Mouse (Mus musculus) liver, embryonic 12.5 days (tissue): ENCODE data around the gene Iqgap2. TPM values are rescaled to one million over a fixed set of nuclear protein-coding genes. Genes with fewer than 3 reads are reported as not detected.

Experiments used
- ATAC-seq: fragments of 200-750 bp; cut with Nextera tagmentation; 2 replicates; pipeline ENCODE4 v1.8.0; 2017; ENCODE audit warnings: moderate number of reproducible peaks, mild to moderate bottlenecking, moderate library complexity
- H3K27ac ChIP-seq: fragments of 300-500 bp; sonication (generic); 2 replicates; pipeline ENCODE4 v1.5.1; 2016; ENCODE audit warnings: mild to moderate bottlenecking
- H3K27me3 ChIP-seq: fragments of 300-500 bp; sonication (generic); replicated peaks from 2 replicates; pipeline ENCODE4 v1.6.1; 2016; ENCODE audit warnings: mild to moderate bottlenecking, moderate library complexity
- H3K36me3 ChIP-seq: fragments of 300-500 bp; sonication (generic); 2 replicates; pipeline ENCODE4 v1.6.1; 2016; ENCODE audit warnings: mild to moderate bottlenecking, moderate library complexity
- H3K4me1 ChIP-seq: fragments of 300-500 bp; sonication (generic); 2 replicates; pipeline ENCODE4 v1.6.1; 2016
- H3K4me2 ChIP-seq: fragments of 300-500 bp; sonication (generic); 2 replicates; pipeline ENCODE4 v1.6.1; 2016; ENCODE audit warnings: mild to moderate bottlenecking, moderate library complexity
- H3K4me3 ChIP-seq: fragments of 300-500 bp; sonication (generic); 2 replicates; pipeline ENCODE4 v1.5.1; 2016; ENCODE audit warnings: mild to moderate bottlenecking, moderate library complexity
- H3K9ac ChIP-seq: fragments of 300-500 bp; sonication (generic); 2 replicates; pipeline ENCODE4 v1.6.1; 2016; ENCODE audit warnings: mild to moderate bottlenecking, moderate library complexity
- H3K9me3 ChIP-seq: fragments of 300-500 bp; sonication (generic); replicated peaks from 2 replicates; pipeline ENCODE4 v1.6.1; 2016; ENCODE audit warnings: mild to moderate bottlenecking, moderate library complexity
- WGBS: fragments of 180-500 bp; shearing (Covaris S2); methylation state at CpG from one replicate; pipeline ENCODE4 v1.1.7; 2016; ENCODE audit not compliant: insufficient replicate concordance; 5-methylcytosine and 5-hydroxymethylcytosine counted together
- polyA plus RNA-seq: library from polyadenylated mRNA; unstranded; fragments of >200 nt; fragmentation: Nextera tagmentation; extraction: Ambion mirVana; gene quantifications from 2 replicates; pipeline ENCODE4 v1.2.1, GENCODE M21; 2016

The Iqgap2 gene
- polyA plus RNA-seq, 1 experiment from 2014 or later, result 14.7 TPM

DNA sequence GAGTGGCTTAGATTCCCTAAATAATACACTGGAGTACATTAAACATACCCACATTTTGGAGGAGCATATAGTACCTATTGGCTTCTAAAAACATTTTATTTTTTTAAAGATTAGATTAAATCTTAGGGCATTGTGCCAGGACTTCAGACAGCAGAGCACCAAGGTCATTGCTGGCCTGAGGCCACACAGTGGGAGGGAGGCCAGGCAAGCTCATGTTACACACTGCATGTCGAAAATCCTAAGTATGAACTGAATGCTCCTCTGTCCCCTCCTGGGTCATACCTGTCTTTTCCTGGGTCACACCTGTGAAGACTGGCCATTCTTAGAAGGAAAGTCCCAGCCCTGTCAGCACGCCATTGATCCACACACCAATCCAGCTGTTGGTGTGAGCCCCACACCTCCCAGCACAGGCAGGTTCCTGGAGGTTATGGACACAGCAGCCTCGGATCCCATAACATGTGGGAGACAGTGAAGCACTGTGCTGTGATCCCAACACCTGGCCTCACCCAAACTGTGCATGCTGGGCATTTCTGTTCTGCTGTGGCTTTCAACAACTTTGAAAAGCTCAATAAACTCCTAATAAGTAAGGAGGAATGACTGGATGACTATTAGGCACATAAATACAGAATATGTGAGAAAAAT, 127.7 kb downstream of the Iqgap2 start:
- 0 out of 2 replicates have a peak, but pooled peaks have one; percentile 13 for ATAC-seq
- H3K4me3 ChIP-seq, result no peak overlapping the region
- H3K4me2 ChIP-seq, result no peak overlapping the region
- WGBS, result 59% methylated on average over 3 of the region's 3 CpGs
- H3K27me3 ChIP-seq, result no peaks in the 10 kb centered on the region
- H3K36me3 ChIP-seq, result no peaks in the 10 kb centered on the region
- H3K9ac ChIP-seq, result no peak overlapping the region
- H3K4me1 ChIP-seq, result peaks cover 9% of the 10 kb centered on the region
- no peaks in the 10 kb centered on the region for H3K9me3 ChIP-seq
- no peak overlapping the region for H3K27ac ChIP-seq

DNA sequence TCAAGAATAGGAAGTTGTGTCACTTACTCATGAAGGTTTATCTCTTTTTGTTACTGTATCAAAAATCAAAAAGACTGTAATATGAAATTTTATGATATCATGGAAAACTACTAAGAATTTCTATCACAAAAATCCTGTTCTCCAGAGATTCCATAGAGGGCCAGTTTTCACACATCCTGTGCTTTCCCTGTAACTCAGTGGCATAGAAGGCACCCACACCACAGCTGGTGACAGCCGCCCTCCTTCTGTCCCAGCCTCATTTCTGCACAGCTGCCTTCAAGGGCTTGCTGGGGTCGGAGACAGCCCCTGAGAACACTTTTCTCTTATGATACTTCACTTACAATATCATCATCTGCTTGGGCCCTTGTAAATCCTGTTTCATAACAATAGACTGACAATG, 131.9 kb downstream of the Iqgap2 start:
- ATAC-seq, result no peak
- H3K9ac ChIP-seq, result no peak overlapping the region
- no peaks in the 10 kb centered on the region for H3K27me3 ChIP-seq
- no peak overlapping the region for H3K4me2 ChIP-seq
- H3K36me3 ChIP-seq, result peaks cover 6% of the 10 kb centered on the region
- H3K9me3 ChIP-seq, result no peaks in the 10 kb centered on the region
- 76% methylated on average over 2 of the region's 2 CpGs for WGBS
- H3K4me1 ChIP-seq, result peaks cover 4% of the 10 kb centered on the region
- H3K27ac ChIP-seq, result no peak overlapping the region
- no peak overlapping the region for H3K4me3 ChIP-seq

DNA sequence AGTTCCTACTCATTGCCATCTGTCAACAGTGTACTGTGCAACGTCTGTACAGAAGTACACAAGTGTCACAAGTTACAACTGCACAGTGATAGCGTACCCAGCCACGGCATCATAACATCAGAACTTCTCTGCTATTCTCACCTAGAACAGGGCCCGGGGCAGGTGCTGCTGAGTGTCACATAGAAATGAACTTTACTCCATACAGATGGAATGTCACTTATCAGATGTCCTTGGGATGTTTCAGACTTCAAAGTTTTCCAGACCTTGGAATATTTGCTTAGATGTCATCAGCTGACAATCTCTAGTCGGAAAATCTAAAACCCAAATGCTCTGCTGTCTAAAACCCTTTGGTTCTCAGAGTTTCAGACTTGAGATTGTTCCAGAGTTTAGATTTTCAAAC, 137.4 kb downstream of the Iqgap2 start:
- ATAC-seq, result no peak
- no peak overlapping the region for H3K4me2 ChIP-seq
- H3K4me1 ChIP-seq, result peaks cover 4% of the 10 kb centered on the region; the same call in 1 of the 2 replicates
- H3K9ac ChIP-seq, result no peak overlapping the region
- H3K9me3 ChIP-seq, result no peaks in the 10 kb centered on the region
- WGBS, result 73% methylated on average over 5 of the region's 5 CpGs
- H3K4me3 ChIP-seq, result no peak overlapping the region
- no peaks in the 10 kb centered on the region for H3K27me3 ChIP-seq
- H3K36me3 ChIP-seq, result peaks cover 6% of the 10 kb centered on the region
- no peak overlapping the region for H3K27ac ChIP-seq

DNA sequence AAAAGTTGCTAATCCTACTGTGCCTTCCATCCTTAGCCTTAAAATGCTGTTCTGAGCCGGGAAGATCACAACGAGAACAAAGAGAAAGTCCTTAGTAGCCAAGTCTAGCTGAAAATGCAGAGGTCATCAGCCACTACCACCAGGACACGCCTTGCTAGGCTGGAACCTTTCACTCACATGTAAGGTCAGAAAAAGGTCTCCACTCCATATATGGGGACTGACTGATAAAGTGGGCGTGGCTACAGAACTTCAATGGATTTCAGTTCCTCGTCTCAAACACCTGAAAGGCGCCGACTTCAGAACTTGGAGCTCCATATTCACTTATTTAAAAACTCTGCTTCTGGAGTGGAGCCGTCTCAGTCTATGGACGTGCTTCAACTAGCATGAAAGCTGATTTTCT, 139.3 kb downstream of the Iqgap2 start:
- peaks cover 6% of the 10 kb centered on the region for H3K36me3 ChIP-seq
- H3K9me3 ChIP-seq, result no peaks in the 10 kb centered on the region
- H3K27me3 ChIP-seq, result no peaks in the 10 kb centered on the region
- H3K27ac ChIP-seq, result no peak overlapping the region
- ATAC-seq, result no peak
- WGBS, result 67% methylated on average over 9 of the region's 9 CpGs
- no peak overlapping the region for H3K9ac ChIP-seq
- H3K4me1 ChIP-seq, result peaks cover 4% of the 10 kb centered on the region; the same call in 1 of the 2 replicates
- no peak overlapping the region for H3K4me3 ChIP-seq
- H3K4me2 ChIP-seq, result no peak overlapping the region

DNA sequence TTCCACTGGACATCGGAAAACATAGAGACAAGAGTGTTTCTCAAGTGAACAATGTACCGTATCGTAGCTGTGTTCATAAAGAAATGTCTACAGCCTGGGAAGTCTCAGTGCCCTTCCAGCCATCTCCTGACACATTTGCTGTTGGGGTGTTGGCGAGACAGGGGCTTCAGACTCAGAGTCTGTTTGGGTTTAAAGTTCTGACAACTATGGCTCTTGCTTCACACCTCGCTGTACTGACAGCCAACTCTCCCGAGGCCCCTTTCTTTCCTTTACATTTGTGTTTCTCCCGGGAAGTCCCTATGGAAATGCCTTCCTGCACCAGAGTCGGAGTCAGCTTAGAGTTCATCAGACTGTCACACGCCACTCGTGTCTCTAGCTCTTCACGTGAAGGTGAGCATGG, 144.2 kb downstream of the Iqgap2 start:
- no peak overlapping the region for H3K27ac ChIP-seq
- WGBS, result 75% methylated on average over 11 of the region's 11 CpGs
- no peak for ATAC-seq
- no peaks in the 10 kb centered on the region for H3K9me3 ChIP-seq
- H3K4me3 ChIP-seq, result no peak overlapping the region
- H3K4me1 ChIP-seq, result peaks cover 4% of the 10 kb centered on the region
- H3K9ac ChIP-seq, result no peak overlapping the region
- H3K4me2 ChIP-seq, result no peak overlapping the region
- no peaks in the 10 kb centered on the region for H3K36me3 ChIP-seq
- H3K27me3 ChIP-seq, result no peaks in the 10 kb centered on the region

DNA sequence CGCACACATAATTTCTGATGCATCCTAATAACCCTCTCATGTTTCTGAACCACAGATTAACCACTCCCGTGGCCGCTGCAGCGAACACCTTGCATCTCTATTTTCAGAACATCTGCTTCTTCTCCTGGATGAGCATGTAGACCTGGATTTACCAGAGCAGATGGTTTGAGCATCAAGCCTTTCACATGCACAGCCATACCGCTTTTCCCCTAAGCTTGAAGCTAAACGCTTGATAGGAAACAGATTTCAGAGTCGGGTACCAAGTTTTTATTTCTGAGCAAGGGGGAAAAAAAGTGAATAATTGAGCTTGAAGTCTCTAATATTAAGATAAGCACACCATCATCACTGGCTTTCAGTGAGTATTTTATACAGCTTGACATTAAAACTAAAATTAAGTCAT, 144.6 kb downstream of the Iqgap2 start:
- no peak overlapping the region for H3K4me2 ChIP-seq
- no peak overlapping the region for H3K4me3 ChIP-seq
- WGBS, result 75% methylated on average over 7 of the region's 7 CpGs
- ATAC-seq, result no peak
- no peaks in the 10 kb centered on the region for H3K9me3 ChIP-seq
- H3K27ac ChIP-seq, result no peak overlapping the region
- H3K36me3 ChIP-seq, result no peaks in the 10 kb centered on the region
- no peak overlapping the region for H3K9ac ChIP-seq
- no peaks in the 10 kb centered on the region for H3K27me3 ChIP-seq
- H3K4me1 ChIP-seq, result peaks cover 1% of the 10 kb centered on the region

DNA sequence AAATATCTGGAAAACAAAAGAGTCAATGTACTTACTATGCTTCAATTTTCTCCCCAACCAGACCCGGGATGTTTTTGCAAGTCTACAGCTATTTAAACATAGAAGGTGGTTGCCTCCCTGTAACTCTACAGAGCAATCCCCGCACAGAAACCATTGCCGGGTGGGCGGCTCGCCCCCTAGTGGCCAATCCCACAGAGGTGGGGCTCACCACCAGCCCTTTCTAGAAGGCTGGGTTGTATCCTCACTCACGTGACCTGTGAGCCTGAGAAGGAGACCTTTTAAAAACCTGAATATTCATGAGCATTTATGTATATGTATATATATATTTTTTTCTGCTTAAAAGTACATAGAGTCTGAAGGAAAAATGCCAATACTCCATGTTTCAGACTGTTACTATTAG, 145.2 kb downstream of the Iqgap2 start:
- H3K4me2 ChIP-seq, result no peak overlapping the region
- H3K27ac ChIP-seq, result no peak overlapping the region
- no peaks in the 10 kb centered on the region for H3K27me3 ChIP-seq
- 12% methylated on average over 6 of the region's 6 CpGs for WGBS
- no peak overlapping the region for H3K4me3 ChIP-seq
- ATAC-seq, result peak; percentile 70; the same call in 1 of the 2 replicates
- H3K9me3 ChIP-seq, result no peaks in the 10 kb centered on the region
- H3K36me3 ChIP-seq, result no peaks in the 10 kb centered on the region
- H3K4me1 ChIP-seq, result no peaks in the 10 kb centered on the region; the same call in 1 of the 2 replicates
- H3K9ac ChIP-seq, result no peak overlapping the region

DNA sequence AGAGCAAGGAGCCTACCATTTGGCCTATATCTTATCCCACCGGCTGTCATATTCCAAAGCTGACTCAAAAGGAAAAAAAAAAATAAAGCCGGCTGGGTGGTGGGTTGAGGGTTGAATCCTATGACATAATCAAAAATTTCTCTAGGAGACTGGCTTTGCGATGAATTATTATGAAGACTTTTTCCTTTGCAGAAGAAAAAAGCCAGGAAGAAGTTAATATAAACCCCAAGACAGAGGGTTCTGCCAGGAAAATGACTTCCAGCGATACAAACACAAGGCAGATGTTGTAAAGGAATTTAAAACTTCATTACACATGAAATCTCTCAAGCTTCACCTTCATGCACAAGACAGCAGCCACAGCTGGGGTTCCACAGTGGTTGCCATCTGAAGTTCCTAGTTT, 146.3 kb downstream of the Iqgap2 start:
- no peaks in the 10 kb centered on the region for H3K27me3 ChIP-seq
- no peak overlapping the region for H3K9ac ChIP-seq
- no peak overlapping the region for H3K27ac ChIP-seq
- no peaks in the 10 kb centered on the region for H3K36me3 ChIP-seq
- WGBS, result 81% methylated on average over 4 of the region's 4 CpGs
- no peak for ATAC-seq
- no peaks in the 10 kb centered on the region for H3K9me3 ChIP-seq
- H3K4me2 ChIP-seq, result no peak overlapping the region
- H3K4me3 ChIP-seq, result no peak overlapping the region
- no peaks in the 10 kb centered on the region; the same call in 1 of the 2 replicates for H3K4me1 ChIP-seq

DNA sequence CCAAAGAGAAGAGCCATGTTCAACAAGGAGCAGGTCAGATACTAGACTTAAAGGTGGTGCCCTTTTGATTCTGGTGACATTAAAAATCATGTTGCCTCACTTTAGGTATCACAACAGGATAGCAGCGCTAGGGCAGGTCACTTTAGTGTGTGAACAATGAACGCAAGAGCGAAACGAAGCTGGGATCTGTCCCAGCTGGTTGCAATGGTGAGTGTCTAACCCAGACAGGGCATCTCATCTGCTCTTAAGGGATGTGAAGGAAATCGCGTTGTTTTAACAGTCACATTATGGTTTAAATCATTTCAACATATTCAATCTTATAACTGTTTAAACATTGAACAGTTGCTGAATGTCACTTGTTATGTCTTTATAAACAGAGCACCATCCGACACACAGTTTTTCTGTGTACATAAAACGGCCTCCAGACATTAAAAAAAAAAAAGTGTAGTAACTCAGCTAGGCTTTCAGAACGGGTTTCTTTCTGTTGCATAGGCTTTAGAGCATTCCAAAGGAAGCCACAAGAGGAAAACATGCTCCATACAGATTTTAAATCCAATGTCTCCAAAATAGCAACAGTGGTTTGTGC, 148.7 kb downstream of the Iqgap2 start:
- no peak overlapping the region for H3K9ac ChIP-seq
- ATAC-seq, result no peak
- no peaks in the 10 kb centered on the region for H3K36me3 ChIP-seq
- H3K27me3 ChIP-seq, result no peaks in the 10 kb centered on the region
- H3K9me3 ChIP-seq, result no peaks in the 10 kb centered on the region
- H3K27ac ChIP-seq, result no peak overlapping the region
- H3K4me3 ChIP-seq, result no peak overlapping the region
- H3K4me2 ChIP-seq, result no peak overlapping the region
- H3K4me1 ChIP-seq, result no peaks in the 10 kb centered on the region; the same call in 1 of the 2 replicates
- 78% methylated on average over 9 of the region's 9 CpGs for WGBS

DNA sequence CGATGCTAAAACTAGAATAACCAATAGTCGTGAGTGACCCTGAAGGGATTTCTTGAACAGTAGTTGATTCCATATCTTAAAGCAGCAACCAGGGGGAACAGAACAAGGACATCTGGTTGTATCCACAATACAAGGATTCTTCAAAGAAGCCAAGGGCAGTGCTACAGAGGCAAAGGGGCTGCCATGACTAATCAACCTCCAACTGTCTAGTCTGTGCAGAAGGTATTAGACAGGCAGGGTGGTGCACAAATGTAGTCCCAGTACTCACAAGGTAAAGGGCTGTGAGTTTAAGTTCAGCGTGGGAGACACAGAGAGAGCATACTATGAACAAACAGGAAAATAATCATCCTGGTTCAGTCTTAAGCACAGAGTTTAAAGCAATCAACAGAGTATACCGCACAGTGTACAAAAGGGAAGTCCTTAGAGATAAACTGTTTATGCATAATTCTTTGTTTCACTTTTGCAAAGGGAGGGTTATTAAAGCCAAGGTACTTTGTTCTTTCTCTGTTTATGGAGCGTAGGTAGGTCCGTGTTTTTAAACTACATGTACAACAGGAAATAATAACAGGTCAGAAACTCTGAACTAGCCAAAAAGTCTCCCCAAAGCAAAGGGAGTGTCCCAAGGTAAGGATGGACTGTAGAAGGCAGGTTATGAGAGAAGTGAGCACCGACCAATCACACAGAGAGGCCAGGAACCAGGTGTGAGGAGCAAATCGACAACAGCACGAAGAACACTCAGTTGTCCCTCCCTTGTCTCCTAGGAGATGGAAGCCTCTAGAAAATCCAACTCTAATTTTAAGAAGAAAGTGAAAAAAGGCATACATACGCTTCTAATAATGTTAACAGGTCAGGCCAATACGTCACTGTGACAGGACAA, 149.7 kb downstream of the Iqgap2 start:
- 79% methylated on average over 11 of the region's 11 CpGs for WGBS
- Histone ChIP-seq H3K9me3 (no peaks in the 10 kb centered on the region), H3K27me3 (no peaks in the 10 kb centered on the region), H3K4me1 (no peaks in the 10 kb centered on the region; the same call in 1 of the 2 replicates), H3K4me3 (no peak overlapping the region), H3K27ac (no peak overlapping the region), H3K9ac (no peak overlapping the region), H3K36me3 (no peaks in the 10 kb centered on the region), H3K4me2 (no peak overlapping the region)
- no peak for ATAC-seq

DNA sequence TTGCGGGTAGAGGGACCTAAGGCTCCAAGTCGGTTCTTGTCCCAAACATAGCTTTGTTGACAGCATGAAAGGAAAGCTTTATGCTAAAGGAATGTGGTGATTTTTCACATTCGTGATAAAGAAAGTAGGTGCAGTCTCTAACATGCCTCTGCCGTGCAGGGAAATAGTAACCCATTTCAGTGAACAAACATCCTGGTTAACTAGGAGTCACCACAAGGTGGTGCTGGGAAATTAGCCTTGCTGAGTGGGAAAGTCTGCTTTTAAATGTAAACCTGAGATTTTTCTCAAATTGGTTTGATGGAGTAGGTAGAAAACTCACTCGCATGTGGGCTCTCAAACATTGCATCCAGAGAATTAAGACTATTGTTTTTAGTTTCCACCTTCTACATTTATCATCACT, 152.1 kb downstream of the Iqgap2 start:
- no peaks in the 10 kb centered on the region for H3K27me3 ChIP-seq
- no peak overlapping the region for H3K9ac ChIP-seq
- H3K4me3 ChIP-seq, result no peak overlapping the region
- H3K4me1 ChIP-seq, result no peaks in the 10 kb centered on the region; the same call in 1 of the 2 replicates
- no peak overlapping the region for H3K27ac ChIP-seq
- no peak for ATAC-seq
- H3K36me3 ChIP-seq, result no peaks in the 10 kb centered on the region
- H3K9me3 ChIP-seq, result no peaks in the 10 kb centered on the region
- no peak overlapping the region for H3K4me2 ChIP-seq
- WGBS, result 72% methylated on average over 5 of the region's 5 CpGs

DNA sequence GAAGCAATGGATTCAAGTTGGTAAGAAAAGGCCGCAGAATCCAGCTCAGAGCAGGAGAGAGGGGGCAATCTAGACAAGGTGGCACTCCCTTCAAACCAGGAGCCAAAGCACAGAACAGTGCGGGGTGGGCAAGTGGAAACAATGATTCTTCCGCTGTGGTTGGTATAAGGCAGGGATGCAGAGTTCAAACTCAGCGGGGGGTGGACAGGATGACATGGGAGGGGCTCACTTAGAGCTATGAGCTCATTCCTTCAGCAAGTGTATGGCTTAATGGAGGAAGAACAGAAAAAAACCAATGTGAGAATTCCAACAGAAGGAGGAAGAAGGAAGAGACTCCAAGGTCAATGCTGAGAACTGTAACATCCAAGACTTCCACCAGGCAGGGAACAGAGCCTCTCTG, 161.2 kb downstream of the Iqgap2 start:
- H3K9ac ChIP-seq, result no peak overlapping the region
- no peak overlapping the region for H3K4me3 ChIP-seq
- WGBS, result 70% methylated on average over 4 of the region's 4 CpGs
- no peak overlapping the region for H3K4me2 ChIP-seq
- ATAC-seq, result no peak
- peaks cover 7% of the 10 kb centered on the region for H3K4me1 ChIP-seq
- no peaks in the 10 kb centered on the region for H3K27me3 ChIP-seq
- H3K27ac ChIP-seq, result no peak overlapping the region
- no peaks in the 10 kb centered on the region for H3K9me3 ChIP-seq
- H3K36me3 ChIP-seq, result peaks cover 7% of the 10 kb centered on the region
